Mouse (Mus musculus): Measurements from ENCODE around the gene Tspan18.

DNA sequence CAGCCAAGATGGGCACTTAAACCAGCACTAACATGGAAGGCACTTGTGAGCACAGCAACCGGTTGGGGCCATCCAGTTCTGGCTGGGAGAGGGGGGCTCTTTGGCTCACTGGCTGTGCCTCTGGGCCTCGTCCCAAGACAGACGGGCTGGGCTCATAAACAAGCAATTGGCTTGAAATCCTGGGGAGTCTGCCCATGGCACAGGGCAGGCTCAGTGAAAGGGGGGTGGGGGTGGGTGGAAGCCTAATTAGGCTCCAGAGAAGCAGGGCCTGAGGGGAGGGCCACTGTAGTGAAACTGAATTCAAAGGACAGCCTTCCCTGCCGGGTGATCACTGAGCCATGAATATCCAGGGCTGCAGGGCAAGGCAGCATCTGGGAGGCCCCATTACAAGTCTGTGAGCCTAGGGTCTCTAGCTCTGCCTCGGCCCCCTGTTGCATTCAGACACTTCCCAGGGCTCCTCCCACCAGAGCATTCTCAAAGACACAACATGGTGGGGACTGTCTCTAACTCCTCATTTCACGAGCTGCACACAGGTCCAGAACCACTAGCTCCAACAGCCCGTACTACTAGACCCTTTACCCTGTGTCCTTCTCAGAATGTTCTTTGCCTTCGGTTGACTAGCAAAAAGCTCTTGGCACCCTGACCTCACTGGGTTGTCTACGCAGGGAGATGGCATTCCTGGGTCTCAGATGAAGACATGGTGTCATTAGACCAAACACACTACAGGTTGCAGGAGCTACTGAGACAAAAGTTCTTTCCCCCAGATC lies 106.4 kb downstream of the Tspan18 start:
- no peak for TF ChIP-seq GATA1 (IDR thresholded peaks at IDR 0.05; ENCODE audit: borderline replicate concordance, low read length)
- TF ChIP-seq FLI1 (IDR thresholded peaks at IDR 0.05; ENCODE audit: low read length): no peak
